In the genomic region with DNA sequence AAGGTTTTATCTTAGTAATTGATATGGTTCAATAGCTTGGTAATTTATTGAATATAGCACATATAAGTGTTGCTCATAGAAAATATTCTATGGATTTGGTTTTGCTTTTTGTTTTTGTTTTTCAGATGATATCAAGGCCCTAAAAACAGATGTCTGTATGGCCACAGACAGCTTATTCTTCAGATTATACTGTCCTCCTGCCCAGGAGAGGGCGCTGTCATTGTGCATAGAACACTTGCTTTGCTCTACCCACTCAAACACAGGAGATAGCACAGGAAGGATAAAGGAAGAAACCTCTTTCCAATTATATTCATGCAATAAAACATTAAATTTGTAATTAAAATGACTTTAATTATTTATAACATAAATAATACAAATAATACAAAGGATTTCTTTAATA, we compare ENCODE assay signal across 19 mouse cellular contexts.
DNase-seq lines count a peak whose midpoint lies in the region; ATAC-seq and TF ChIP-seq lines count a peak whose summit lies in the region.
"Had no signal": no experiment of that assay in that cellular context is flagged by ENCODE, and none has a peak within 500 bp of the region (broad histone marks: within the 10 kb centered on the region; RNA-seq: fewer than 3 reads in every experiment).

No protein-coding gene starts in this region.

- peak; percentile 26 for DNase-seq in midbrain, embryonic 11.5 days (ENCODE audit: low spot score, missing footprints)
- peak; percentile 21 for DNase-seq in R1 (ENCODE audit: low read depth, low spot score)
- no peak for DNase-seq in heart, adult 11 months
- DNase-seq: cerebellum, adult 18-20 months; kidney, adult 11 months; right cerebral cortex, postnatal 4 days; thymus, postnatal 25 days had no signal

- no peaks in the 10 kb centered on the region for H3K27me3 ChIP-seq in intestine, postnatal 0 days (replicated peaks; ENCODE audit: control insufficient read depth, insufficient read depth, low read length)
- H3K27me3 ChIP-seq in intestine, embryonic 16.5 days (replicated peaks; ENCODE audit: control insufficient read depth, insufficient read depth, low read length), result no peaks in the 10 kb centered on the region
- no peaks in the 10 kb centered on the region for H3K27me3 ChIP-seq in midbrain, embryonic 11.5 days (ENCODE audit: control insufficient read depth, insufficient read depth, low read length)
- H3K27me3 ChIP-seq in midbrain, embryonic 15.5 days (replicated peaks), result no peaks in the 10 kb centered on the region
- no peaks in the 10 kb centered on the region for H3K27me3 ChIP-seq in E14TG2a.4 (ENCODE audit: insufficient read depth, low read length)
- H3K27me3 ChIP-seq: heart, embryonic 13.5 days; hindbrain, embryonic 15.5 days; lung, embryonic 15.5 days; midbrain, embryonic 13.5 days; neural tube, embryonic 15.5 days had no signal

- H3K9ac ChIP-seq in intestine, postnatal 0 days (ENCODE audit: low read depth, low read length), result no peak overlapping the region
- H3K9ac ChIP-seq in intestine, embryonic 16.5 days (ENCODE audit: low read depth, low read length), result no peak overlapping the region
- H3K9ac ChIP-seq in midbrain, embryonic 11.5 days (ENCODE audit: low read length), result no peak overlapping the region
- H3K9ac ChIP-seq in midbrain, embryonic 15.5 days, result no peak overlapping the region
- H3K9ac ChIP-seq: heart, embryonic 13.5 days; hindbrain, embryonic 15.5 days; liver, embryonic 14.5 days; lung, embryonic 15.5 days; midbrain, embryonic 13.5 days; neural tube, embryonic 15.5 days had no signal

- peak; percentile 30 for TF ChIP-seq CTCF in intestine, postnatal 0 days (IDR thresholded peaks at IDR 0.05; ENCODE audit: low read depth)
- TF ChIP-seq CTCF in E14TG2a.4 (conservative IDR thresholded peaks at IDR 0.05; ENCODE audit: low read length), result peak; percentile 32

- no peak overlapping the region for H3K4me2 ChIP-seq in intestine, postnatal 0 days (replicated peaks; ENCODE audit: low read depth)
- H3K4me2 ChIP-seq in intestine, embryonic 16.5 days (ENCODE audit: low read depth, low read length), result no peak overlapping the region
- H3K4me2 ChIP-seq in midbrain, embryonic 11.5 days, result no peak overlapping the region
- no peak overlapping the region for H3K4me2 ChIP-seq in midbrain, embryonic 15.5 days
- H3K4me2 ChIP-seq: heart, embryonic 13.5 days; hindbrain, embryonic 15.5 days; lung, embryonic 15.5 days; midbrain, embryonic 13.5 days; neural tube, embryonic 15.5 days had no signal

- H3K4me3 ChIP-seq in intestine, postnatal 0 days (ENCODE audit: low read depth, low read length), result no peak overlapping the region
- H3K4me3 ChIP-seq in intestine, embryonic 16.5 days (ENCODE audit: low read length), result no peak overlapping the region
- H3K4me3 ChIP-seq in midbrain, embryonic 11.5 days (ENCODE audit: low read depth, low read length), result no peak overlapping the region
- no peak overlapping the region for H3K4me3 ChIP-seq in midbrain, embryonic 15.5 days
- no peak overlapping the region for H3K4me3 ChIP-seq in E14TG2a.4 (replicated peaks; ENCODE audit: low read length)
- H3K4me3 ChIP-seq: forebrain, embryonic 10.5 days; heart, embryonic 13.5 days; hindbrain, embryonic 15.5 days; lung, embryonic 15.5 days; midbrain, embryonic 13.5 days; myocyte; neural tube, embryonic 15.5 days had no signal

- H3K36me3 ChIP-seq in intestine, postnatal 0 days (ENCODE audit: control insufficient read depth, insufficient read depth), result no peaks in the 10 kb centered on the region
- H3K36me3 ChIP-seq in intestine, embryonic 16.5 days (ENCODE audit: control insufficient read depth, insufficient read depth, low read length), result no peaks in the 10 kb centered on the region
- H3K36me3 ChIP-seq in midbrain, embryonic 11.5 days (ENCODE audit: control insufficient read depth, insufficient read depth, low read length), result no peaks in the 10 kb centered on the region
- H3K36me3 ChIP-seq in midbrain, embryonic 15.5 days (replicated peaks), result no peaks in the 10 kb centered on the region
- H3K36me3 ChIP-seq in E14TG2a.4 (ENCODE audit: insufficient read depth, low read length), result no peaks in the 10 kb centered on the region
- H3K36me3 ChIP-seq: forebrain, embryonic 10.5 days; heart, embryonic 13.5 days; hindbrain, embryonic 15.5 days; lung, embryonic 15.5 days; midbrain, embryonic 13.5 days; neural tube, embryonic 15.5 days had no signal

- H3K27ac ChIP-seq in intestine, postnatal 0 days (ENCODE audit: low read depth, low read length), result no peak overlapping the region
- H3K27ac ChIP-seq in intestine, embryonic 16.5 days (ENCODE audit: low read length), result no peak overlapping the region
- H3K27ac ChIP-seq in midbrain, embryonic 11.5 days (ENCODE audit: low read depth, low read length), result no peak overlapping the region
- H3K27ac ChIP-seq in midbrain, embryonic 15.5 days, result no peak overlapping the region
- H3K27ac ChIP-seq: forebrain, embryonic 10.5 days; heart, embryonic 13.5 days; hindbrain, embryonic 15.5 days; liver, embryonic 14.5 days; lung, embryonic 15.5 days; midbrain, embryonic 13.5 days; neural tube, embryonic 15.5 days had no signal

- no peaks in the 10 kb centered on the region for H3K4me1 ChIP-seq in intestine, postnatal 0 days (replicated peaks; ENCODE audit: control insufficient read depth, insufficient read depth, low read length)
- no peaks in the 10 kb centered on the region for H3K4me1 ChIP-seq in intestine, embryonic 16.5 days (ENCODE audit: control insufficient read depth, insufficient read depth, low read length)
- peaks cover 2% of the 10 kb centered on the region; the same call in 1 of the 2 replicates for H3K4me1 ChIP-seq in midbrain, embryonic 11.5 days (ENCODE audit: control insufficient read depth, insufficient read depth, low read length)
- H3K4me1 ChIP-seq in midbrain, embryonic 15.5 days, result 0 out of 2 replicates have a peak, but pooled peaks cover 5% of the 10 kb centered on the region
- 0 out of 2 replicates have a peak, but pooled peaks cover 3% of the 10 kb centered on the region for H3K4me1 ChIP-seq in E14TG2a.4 (replicated peaks; ENCODE audit: low read depth, low read length)
- H3K4me1 ChIP-seq: heart, embryonic 13.5 days; hindbrain, embryonic 15.5 days; lung, embryonic 15.5 days; neural tube, embryonic 15.5 days had no signal

- 88% methylated on average over 1 of the region's 1 CpGs for WGBS in intestine, postnatal 0 days
- WGBS in intestine, embryonic 16.5 days, result 80% methylated on average over 1 of the region's 1 CpGs
- 91% methylated on average over 1 of the region's 1 CpGs for WGBS in midbrain, embryonic 11.5 days
- 90% methylated on average over 1 of the region's 1 CpGs for WGBS in midbrain, embryonic 15.5 days

- ATAC-seq in intestine, postnatal 0 days, result no peak
- ATAC-seq in intestine, embryonic 16.5 days, result no peak
- ATAC-seq in midbrain, embryonic 11.5 days (ENCODE audit: low FRiP score), result no peak
- no peak for ATAC-seq in midbrain, embryonic 15.5 days (replicated peaks)
- ATAC-seq: midbrain, embryonic 13.5 days had no signal

- no peaks in the 10 kb centered on the region for H3K9me3 ChIP-seq in intestine, postnatal 0 days (ENCODE audit: control insufficient read depth)
- H3K9me3 ChIP-seq in intestine, embryonic 16.5 days (ENCODE audit: control insufficient read depth, low read length), result no peaks in the 10 kb centered on the region
- no peaks in the 10 kb centered on the region for H3K9me3 ChIP-seq in midbrain, embryonic 11.5 days (ENCODE audit: control insufficient read depth, low read length)
- no peaks in the 10 kb centered on the region for H3K9me3 ChIP-seq in midbrain, embryonic 15.5 days
- H3K9me3 ChIP-seq in E14TG2a.4 (ENCODE audit: low read length), result no peaks in the 10 kb centered on the region
- H3K9me3 ChIP-seq: forebrain, embryonic 10.5 days; heart, embryonic 13.5 days; hindbrain, embryonic 15.5 days; lung, embryonic 15.5 days; midbrain, embryonic 13.5 days; neural tube, embryonic 15.5 days had no signal
